Mouse (Mus musculus): ENCODE measurements around the gene Tbc1d22a. TPM values are rescaled to one million over a fixed set of nuclear protein-coding genes. Genes with fewer than 3 reads are reported as not detected.

Tbc1d22a gene
- total RNA-seq (2023), result 31.5 TPM

DNA sequence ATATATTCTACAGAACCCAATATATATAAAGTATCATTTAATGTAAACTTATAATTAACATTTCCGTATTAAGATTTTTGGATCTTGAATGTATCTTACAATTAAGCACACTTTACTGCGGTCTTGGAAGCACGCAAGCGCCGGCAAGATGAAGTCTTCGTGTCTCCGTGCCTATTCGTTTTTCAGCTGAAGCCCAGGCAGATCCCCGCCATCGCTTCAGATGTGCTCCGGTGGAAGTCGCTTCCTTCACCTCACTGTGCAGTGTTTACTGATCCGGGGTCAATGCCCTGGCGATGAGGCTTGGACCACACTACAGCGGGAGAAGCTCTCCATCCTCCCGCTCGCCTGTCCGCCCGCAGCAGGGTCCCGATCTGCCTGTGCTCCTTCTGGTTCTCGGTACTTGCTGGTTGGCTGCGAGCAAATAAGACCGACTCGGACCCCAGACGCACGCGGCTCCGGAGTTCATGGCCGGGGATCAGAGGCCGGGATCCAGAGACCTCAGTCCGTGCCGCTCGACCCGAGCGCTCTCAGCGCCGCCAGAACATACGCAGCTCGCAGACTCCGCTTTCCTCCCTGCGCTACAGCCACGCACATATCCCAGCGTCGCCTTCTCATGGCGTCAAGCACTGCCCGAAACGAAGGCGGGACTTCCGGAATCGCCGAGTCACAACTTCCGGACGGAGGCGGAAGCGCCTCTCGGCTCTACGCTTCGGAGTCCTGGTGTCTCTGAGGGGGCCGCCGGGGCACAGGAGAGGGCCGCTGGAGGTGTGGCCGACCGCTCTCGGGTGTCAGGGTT, at the start of gene Tbc1d22a:
TSS of gene Tbc1d22a (plus strand) at position 707 of the 796 bp plus-strand sequence.

DNA sequence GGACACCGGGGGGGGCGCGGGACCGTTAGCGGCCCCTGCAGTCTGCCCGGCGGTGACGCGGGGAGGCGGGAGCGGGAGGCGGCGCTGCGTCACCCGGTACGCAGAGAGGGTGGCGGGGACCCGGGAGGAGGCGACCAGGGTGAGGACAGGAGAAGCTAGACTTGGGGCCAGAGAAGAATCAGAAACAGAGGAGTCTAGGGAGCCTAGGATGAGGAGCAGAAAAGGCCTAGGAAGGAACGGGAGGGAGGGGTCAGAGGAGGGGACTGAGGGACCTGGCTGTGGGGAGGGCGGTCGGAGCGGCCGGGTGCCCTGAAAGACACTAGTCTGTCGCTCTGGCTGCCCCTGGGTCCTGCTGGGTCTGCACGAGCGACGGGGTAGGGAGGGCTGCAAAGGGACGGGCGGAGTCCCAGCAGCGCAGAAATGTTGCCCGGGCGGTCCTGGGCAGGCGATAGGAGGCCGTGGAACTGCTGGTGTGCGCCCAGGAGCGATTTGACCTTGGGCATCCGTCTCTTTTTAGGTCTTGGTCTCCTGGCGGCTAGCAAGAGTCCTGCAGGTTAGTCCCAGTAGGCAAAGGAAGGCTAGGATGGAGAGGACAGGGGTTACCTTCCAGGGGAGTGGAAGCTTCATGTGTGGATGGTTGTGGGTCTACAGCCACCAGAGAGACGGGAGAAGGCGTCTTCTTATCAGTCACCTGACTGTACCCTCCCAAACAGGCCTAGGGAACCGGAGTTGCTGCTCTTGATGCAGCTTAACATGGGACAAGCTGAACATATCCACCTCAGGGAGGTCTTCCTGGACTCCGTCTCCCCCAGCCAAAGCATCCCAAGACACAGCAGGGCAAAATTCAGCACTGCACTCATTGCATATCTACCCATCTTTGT, 28.3 kb upstream of the Tbc1d22a start, which contains the start of gene Cerk:
TSS of gene Cerk (minus strand) at position 453 of the 881 bp plus-strand sequence.

Other genes with a start within 250 kb of the Tbc1d22a start
- gene Celsr1, start 180.7 kb upstream of the Tbc1d22a start, total RNA-seq (2023), result 19.8 TPM
- gene Gramd4, start 156.8 kb upstream of the Tbc1d22a start, total RNA-seq (2023), result 145 TPM
- gene Cerk, start 28.3 kb upstream of the Tbc1d22a start, total RNA-seq (2023), result 20.9 TPM